20 mouse cellular contexts compared by ENCODE assay signal in the genomic region with DNA sequence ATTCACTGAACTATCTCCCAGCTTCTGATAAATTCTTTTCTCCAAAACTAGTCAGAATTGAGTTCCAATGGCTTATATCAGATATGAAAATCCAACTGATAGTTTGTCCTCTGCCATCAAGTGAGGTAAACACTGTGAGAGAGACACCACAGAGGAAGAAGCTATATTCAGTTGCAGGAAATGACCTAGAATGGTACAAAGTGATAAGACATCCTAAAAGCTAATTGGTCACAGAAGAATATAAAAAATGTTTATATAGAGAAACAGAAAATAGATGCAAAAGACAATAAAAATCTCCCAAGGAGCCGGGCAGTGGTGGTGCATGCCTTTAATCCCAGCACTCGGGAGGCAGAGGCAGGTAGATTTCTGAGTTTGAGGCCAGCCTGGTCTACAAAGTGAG.
"Had no signal": no experiment of that assay in that cellular context is flagged by ENCODE, and none has a peak within 500 bp of the region (broad histone marks: within the 10 kb centered on the region; RNA-seq: fewer than 3 reads in every experiment).

No protein-coding gene starts in this region.

- H3K4me3 ChIP-seq: liver, embryonic 15.5 days; lung, embryonic 15.5 days; midbrain, embryonic 13.5 days; midbrain, embryonic 15.5 days; neural tube, embryonic 12.5 days had no signal

- H3K4me1 ChIP-seq: liver, embryonic 15.5 days; midbrain, embryonic 13.5 days; midbrain, embryonic 15.5 days; neural tube, embryonic 12.5 days had no signal

- H3K27me3 ChIP-seq: liver, embryonic 15.5 days; lung, embryonic 15.5 days; megakaryocyte, embryonic 14.5 days; midbrain, embryonic 13.5 days; midbrain, embryonic 15.5 days; neural tube, embryonic 12.5 days had no signal

- DNase-seq: liver, postnatal 0 days; lung, adult 2 months; lung, postnatal 14 days; lung, postnatal 36 days; retina, postnatal 1 day; right cerebral cortex, adult 18-20 months; right cerebral cortex, postnatal 25 days; right cerebral cortex, postnatal 4 days; spleen, adult 18-20 months; thymus, adult 18-20 months; thymus, postnatal 14 days; thymus, postnatal 4 days had no signal

- H3K9ac ChIP-seq: liver, embryonic 15.5 days; liver, postnatal 0 days; lung, embryonic 15.5 days; midbrain, embryonic 13.5 days; midbrain, embryonic 15.5 days; neural tube, embryonic 12.5 days had no signal

- H3K27ac ChIP-seq: liver, embryonic 15.5 days; lung, embryonic 15.5 days; macrophage; midbrain, embryonic 13.5 days; midbrain, embryonic 15.5 days; neural tube, embryonic 12.5 days had no signal

- H3K36me3 ChIP-seq: liver, embryonic 15.5 days; lung, embryonic 15.5 days; midbrain, embryonic 13.5 days; midbrain, embryonic 15.5 days; neural tube, embryonic 12.5 days had no signal

- H3K9me3 ChIP-seq: liver, embryonic 15.5 days; lung, embryonic 15.5 days; megakaryocyte, embryonic 14.5 days; midbrain, embryonic 13.5 days; midbrain, embryonic 15.5 days; neural tube, embryonic 12.5 days had no signal

- ATAC-seq: liver, postnatal 0 days; lung, postnatal 0 days; midbrain, embryonic 13.5 days; midbrain, embryonic 15.5 days had no signal
